Mouse (Mus musculus) urinary bladder, postnatal 0 days (tissue): ENCODE results near the gene Acpp. TPM values are rescaled to one million over a fixed set of nuclear protein-coding genes. Genes with fewer than 3 reads are reported as not detected.

Experiments
- polyA plus RNA-seq: library from polyadenylated mRNA; unstranded; fragments of >200 nt; fragmentation: Nextera tagmentation; extraction: Ambion mirVana; gene quantifications from 2 replicates; pipeline ENCODE4 v1.2.1, GENCODE M21; 2015

Gene Acpp
- polyA plus RNA-seq = 1.3 and 1.5 TPM in 2 replicates

DNA sequence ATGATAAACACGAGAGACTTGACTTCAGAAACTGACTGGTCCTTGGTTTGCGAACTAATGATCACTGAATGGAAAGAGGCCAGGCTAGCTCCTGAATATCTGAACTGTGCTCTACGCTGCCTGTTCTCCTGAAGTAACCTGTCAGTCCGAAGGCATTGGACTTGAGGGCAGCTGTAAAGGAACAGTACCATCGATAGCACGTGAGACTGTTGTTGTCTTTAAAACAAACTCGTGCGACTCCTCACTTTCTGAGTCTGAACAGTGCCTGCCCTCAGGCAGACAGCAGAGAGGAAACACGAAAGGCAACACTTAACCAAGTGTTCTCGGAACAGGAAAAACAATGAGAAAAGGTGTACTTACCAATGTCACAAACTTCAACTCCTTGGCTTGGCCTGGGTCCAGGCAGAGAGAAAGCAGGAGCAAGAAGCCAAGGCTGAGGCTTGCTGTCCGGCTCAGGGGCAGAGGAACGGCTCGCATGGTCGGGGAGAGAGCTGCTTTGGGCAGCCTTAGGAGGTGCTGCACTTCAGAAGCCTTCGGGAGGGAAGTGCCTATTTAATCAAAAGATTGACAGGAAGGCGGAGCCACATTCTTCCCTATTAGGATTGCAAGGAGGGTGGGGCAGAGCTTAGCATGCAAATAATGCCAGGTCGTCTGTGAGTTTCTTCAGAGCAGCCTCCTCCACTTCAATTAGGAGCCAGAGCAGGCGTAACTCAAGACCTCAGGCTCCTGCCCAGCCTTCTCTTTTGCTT, at the start of gene Acpp:
TSS of gene Acpp (minus strand) at position 566 of the 749 bp plus-strand sequence.

DNA sequence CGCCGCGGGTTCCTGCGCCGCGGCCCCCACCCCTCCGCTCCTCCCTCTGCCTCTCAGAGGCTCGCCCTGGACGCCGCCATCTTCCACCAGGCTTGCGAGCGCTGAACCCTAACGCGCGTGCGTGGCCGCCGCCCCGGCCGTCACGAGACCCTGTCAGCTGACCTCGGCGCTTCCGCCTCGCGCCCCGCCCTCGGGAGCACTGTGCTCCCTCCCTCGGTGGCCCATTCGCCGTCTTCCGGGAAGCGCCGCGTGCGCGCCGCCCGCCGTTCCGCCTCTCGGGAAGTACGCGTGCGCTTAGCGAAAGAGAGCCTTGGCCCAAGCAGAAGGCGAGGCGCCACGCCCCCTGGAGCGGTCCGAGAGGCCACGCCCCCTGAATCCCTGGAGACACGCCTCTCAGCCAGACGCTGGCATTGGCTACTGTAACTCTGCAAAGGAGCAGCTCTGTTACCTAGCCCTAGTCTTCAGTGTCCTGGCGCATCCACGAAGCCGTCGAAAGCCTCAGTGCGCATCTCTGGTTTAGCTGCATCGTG, 74.7 kb downstream of the Acpp start, which contains the start of gene Dnajc13:
TSS of gene Dnajc13 (minus strand) at position 108 of the 530 bp plus-strand sequence.

Other genes starting within 250 kb of the Acpp start
- 3.8 and 4.4 TPM in 2 replicates for gene Ackr4, start 210.8 kb downstream of the Acpp start, polyA plus RNA-seq
- 9.5 and 10.3 TPM in 2 replicates for gene Dnajc13, start 74.8 kb downstream of the Acpp start, polyA plus RNA-seq
- not detected in 2 replicates for gene Cpne4, start 209.5 kb upstream of the Acpp start, polyA plus RNA-seq